Mouse (Mus musculus): Measurements from ENCODE around the gene Fam155a.
"Not testable (repeated sequence)": the region's sequence is repeated elsewhere in the genome, so short reads cannot be mapped to it uniquely, and the experiment has no call there.

The Fam155a gene

DNA sequence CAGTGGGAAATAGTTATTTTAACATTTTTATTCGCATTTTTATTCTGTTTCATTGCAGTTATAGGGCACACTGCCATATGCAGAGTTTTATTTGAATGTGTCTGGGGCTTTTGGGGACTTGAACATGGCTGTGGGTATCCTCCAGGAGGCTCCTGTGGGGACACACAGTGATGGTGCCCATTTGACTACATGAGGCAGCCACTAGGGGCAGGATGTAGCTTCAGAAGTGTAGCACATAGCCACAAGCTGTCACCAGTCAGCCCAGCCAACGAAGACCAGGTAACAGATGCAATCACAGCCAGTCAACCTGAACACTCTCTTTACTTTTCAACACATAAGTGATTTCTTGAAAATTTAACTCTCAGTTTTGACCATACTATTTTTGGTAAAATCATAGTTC is 377.7 kb downstream of the Fam155a start:
- no peak for DNase-seq

GRCm38 (mm10) chr8:9390229-9390628 is 380.7 kb downstream of the Fam155a start:
- DNase-seq: not testable (repeated sequence)

- DNase-seq: no peak
Observed at GRCm38 (mm10) chr8:9369201-9369600, 401.8 kb downstream of the Fam155a start.

DNA sequence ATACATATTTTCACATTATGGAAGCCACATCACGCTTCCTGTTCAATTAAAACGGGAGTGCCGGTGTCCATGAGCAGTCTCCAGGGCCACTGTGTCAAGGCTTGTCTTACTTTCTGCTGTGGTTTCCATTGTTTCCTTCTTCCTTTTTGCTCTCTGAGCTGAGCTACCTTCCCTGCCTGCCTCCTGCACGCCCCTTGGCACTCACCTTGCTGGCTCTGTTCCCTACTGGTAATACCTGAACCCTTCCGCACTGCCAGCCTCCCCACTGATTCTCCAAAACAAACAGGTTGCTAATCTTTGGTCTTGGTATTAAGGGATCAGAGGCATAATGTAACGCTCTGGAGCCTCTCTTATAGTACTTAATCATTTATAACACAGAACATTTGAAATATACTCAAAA is 403.2 kb downstream of the Fam155a start:
- DNase-seq: no peak

DNA sequence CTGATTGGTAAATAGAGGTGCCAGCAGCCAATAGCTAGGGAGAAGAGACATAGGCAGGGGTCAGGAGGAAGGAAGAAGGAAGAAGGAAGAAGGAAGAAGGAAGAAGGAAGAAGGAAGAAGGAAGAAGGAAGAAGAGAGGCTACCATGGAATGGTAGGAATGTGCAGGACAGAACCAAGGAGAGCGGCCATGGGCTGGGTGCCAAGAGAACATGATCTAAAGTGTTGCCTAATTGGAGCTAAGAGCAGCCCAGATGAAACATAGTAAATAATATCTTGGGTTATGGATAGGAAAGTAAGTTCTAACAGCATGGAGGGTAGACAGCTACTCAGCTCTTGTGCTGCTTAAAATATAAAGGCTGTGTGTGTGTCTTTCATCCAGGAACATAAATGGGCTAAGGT is 405.6 kb downstream of the Fam155a start:
- DNase-seq: no peak

GRCm38 (mm10) chr8:9348523-9349135 is 422.3 kb downstream of the Fam155a start:
- peak; percentile 41 for DNase-seq

DNA sequence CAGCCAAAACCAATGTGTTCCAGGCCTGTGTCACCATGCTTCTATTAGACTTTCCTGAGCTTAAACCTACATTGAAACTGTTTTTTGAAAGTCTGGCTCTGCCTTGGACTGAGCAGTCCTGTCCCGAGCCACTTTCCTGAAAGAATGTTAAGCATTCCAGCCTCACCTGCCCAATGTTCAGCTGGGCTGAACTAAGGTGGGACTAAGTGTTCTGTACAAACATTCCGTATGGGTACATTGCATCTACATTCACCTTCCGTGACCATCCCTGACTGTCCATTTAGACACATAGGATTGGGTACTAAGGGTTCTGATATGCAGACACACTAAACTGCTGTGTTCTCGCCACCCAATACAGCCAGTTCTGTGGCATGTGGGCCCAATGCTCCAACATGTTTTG is 423.8 kb downstream of the Fam155a start:
- DNase-seq: no peak

DNA sequence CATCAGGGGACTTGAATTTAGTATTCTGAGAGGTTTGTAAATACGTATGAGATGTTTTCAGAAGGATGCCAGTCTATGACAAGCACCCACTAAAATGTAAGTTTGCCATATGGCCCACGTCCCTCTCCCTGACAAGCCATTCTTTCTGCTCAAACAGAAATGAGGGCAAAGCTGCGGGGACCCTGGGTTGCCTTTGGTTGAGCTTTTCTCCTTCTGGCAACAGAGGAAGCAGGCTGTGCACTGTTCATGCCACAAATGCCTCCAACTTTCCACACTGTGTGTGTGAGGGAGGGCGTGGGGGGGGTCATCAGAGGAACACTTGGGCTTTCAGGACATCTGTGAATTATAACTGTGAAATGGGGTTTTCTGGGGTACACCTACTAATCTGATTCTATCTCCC is 426.8 kb downstream of the Fam155a start:
- no peak for DNase-seq

DNA sequence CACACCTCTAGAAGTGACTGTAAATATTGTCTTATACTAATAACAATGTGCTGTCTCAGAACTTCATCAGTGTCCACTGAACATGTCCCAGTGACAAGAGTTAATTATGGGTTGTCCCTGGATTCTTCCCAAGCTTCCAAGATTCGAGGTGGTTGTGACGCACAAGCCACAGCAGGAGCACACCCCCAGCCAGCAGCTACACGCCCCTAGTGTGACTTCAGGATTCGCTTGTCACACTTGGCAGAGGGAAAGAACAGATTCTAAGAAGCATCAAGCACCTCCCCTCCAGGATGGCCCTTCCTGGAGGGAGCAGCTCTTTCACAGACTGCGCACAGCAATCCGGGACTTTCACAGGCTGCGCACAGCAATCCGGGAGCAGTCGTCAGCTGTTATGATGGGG is 428.0 kb downstream of the Fam155a start:
- no peak for DNase-seq

DNA sequence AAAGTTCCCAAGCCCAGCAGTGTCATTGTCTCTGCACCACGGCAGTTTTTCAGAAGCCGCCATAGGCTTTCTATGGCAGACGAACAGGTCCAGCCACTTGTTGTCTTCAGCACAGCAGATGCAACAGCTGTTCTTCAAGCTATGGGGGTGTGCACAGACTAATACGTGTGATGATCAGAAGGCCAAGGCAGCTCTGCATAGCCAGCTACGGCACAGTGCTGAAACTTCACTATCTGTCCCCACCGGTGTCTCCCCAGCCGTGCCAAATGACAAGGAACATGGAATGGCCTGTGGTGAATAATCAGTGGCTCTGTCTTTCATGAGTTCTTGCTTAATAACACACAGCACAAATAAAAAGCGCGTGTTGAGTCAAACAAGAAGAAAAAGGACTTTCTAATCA is 428.4 kb downstream of the Fam155a start:
- DNase-seq: no peak

DNA sequence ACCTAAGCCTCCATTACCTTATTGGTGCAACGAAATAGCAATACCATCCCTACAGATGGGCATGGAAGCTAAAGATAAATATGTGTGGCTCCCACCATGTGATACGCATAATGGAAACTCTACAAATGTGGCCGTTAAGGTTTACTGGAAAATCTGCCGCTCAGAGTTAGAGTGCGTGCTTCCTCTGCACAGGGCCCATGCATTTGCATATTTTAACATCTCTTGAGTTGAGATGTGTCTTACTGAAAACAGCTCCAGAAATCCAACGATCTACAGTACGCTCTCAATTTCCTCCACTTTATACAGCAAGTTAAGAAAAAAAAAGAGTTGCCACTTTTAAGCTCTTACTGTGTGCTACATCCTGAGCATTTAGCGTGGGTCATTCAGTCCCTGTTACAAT is 433.1 kb downstream of the Fam155a start:
- no peak for DNase-seq

DNA sequence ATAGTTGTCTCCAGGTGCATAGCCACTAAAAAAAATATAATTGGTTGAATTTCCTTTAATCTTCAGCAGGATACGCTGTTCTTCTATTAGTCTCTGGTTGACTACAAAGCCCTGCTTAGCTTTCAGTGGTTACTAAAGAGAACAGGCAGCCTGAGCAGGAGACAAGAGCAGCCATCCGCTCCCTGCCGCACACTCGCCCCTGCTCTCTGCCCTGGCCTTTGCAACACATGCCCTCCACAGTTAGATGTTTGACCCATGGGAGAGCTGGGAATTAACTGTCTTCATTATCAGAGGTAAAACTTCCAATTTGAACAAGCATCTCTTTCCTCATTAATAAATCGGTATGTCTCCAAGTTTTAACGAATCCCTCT is 435.0 kb downstream of the Fam155a start:
- DNase-seq: no peak

DNA sequence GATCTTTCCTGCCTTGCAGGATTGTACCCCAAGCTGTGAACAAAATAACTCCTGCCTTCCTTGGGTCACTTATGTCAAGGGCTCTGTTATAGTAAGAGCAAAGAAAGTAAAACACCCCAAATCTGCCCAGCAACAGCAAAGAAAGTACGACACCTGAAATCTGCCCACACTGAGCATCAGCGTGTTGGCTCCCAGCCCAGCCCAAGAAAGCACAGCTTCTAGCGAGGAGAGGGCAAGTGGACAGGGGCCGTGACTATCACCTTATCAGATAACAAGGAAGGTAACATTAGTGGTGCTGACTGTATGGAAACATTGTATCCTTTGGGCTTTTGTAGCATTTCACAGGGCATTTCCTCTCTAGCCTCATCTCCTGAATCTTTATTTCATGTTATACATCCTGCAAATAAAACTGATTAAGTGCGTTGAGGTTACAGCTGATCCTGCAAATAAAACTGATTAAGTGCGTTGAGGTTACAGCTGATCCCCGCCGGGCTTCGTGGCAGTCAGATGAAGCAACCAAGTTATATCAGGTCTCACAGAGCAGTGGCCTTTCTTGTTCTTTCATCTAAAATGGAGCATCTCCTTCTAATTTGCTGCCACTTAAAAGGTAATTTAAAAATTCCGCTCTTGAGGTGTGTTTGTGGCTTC is 435.6 kb downstream of the Fam155a start:
- no peak for DNase-seq

DNA sequence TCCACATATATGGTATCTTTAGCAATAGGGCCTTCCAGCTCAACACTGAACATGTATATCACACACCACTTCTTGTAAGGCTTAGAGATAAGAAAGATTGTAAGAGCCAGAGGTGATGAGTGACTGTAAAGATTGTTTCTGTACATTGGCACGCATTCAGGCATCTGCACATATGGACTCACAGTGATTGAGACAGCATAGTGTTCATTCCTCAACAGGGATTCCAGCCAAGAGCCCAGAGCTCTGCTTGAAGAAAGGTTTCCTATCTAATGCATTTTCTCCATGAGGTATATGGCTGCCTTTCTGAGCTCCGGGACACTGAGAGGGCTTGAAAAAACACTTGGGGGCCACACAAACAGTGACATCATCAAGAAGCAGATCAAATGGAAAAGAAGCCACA is 438.2 kb downstream of the Fam155a start:
- no peak for DNase-seq

- no peak for DNase-seq
Observed at GRCm38 (mm10) chr8:9309456-9309855, 461.5 kb downstream of the Fam155a start.

DNA sequence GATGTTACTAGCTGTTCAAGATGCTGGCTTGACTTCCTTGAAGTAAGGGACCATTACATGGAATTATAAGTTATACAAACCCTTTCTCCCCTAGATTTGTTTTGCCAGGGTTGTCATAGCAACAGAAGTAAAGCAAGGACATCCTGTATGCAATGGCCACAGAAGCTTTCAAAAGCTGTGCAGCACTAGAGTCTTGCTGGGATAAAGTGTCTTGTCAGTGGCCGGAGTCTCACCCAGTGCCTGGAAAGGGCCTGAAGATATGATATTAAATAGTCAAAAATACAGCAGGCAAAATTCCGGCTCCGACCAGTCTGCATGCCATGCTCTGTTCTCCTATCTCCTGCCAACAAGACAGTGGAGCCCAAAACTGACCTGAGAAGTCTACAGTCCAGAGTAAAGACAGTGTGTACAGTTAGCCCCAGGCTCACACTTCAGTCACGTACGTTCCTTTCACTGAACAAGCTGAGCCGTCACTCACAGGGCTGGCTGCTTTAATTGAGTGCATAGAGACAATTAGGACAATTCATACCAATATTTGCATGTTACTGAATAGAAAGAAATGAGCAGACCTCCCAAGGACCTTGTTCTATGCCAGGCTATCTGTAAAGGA is 467.3 kb downstream of the Fam155a start:
- no peak for DNase-seq

DNA sequence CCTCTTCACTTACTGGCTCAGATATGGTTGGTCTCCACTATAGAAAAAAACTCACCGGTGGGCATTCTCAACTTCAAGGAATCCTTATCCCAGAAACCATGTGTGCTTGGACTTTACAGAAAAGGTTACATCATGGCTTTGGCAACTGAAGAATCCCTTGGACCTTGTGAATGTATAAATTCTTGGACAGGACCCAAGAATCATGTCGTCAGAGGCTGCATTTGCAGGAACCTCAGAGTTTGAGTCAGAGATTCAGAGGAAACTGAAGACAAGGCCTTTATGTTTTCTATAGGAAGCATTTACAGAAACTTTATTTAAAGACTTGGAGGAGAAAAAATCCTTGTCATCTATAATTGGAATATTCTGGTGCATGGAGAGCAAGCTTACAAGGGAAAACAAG is 475.9 kb downstream of the Fam155a start:
- DNase-seq: no peak

DNA sequence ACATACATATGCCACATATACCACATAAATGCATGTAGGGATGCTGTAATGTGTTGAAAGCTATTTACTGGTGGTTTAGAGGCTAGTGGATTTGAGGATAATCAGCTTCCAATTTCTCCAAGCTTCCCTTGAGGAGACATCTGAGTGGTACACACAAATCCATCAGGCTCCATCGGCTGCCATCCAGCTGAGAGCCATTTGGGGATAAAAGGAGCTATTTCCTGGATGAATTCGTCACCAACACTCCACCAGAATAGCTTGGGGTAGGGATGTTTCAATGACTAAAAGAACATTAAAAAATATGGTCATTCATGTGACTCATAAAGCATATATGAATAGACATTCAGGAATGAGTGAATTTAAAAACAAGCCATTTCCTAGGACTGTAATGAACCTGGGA is 478.4 kb downstream of the Fam155a start:
- no peak for DNase-seq

- DNase-seq: no peak
Observed at GRCm38 (mm10) chr8:9288015-9288729, 482.8 kb downstream of the Fam155a start.

DNA sequence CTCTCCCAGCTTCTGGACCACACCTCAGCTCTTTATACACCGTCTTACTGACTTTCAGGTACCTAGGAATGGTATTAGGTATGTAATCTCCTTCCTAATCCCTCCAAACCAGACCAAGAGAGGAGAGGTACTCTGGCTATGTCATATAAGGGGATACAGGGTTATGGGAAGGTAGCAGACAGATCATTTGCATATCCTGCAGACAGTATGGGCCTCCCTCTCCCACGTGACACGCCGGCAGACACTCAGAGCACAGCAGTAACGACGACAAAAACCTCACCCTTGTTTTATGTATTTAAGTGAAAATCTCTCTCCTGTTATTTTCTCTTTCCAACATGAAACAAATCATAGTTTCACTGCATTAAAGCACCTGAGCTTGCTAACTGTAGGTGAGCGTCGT is 496.8 kb downstream of the Fam155a start:
- DNase-seq: no peak

DNA sequence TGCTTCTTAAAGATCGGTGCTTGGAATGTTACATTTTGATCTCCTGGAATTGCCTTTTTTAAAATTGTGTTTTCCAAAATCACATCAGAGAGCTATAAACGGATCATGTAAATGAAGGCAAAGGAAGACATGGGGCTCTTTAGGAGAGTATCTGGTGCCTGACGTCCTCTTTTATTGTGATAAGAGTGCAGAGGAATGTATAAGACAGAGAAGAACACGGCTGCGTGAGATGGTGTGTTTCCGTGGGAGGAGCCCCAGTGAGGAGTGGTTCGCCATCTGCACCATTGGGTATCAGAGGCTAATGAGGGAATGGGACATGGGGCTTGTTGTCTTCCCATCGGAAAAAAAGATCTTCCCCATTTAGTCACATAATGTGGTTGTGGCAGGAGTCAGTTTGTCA is 506.6 kb downstream of the Fam155a start:
- no peak for DNase-seq

GRCm38 (mm10) chr8:9261527-9261926 is 509.4 kb downstream of the Fam155a start:
- DNase-seq: no peak

DNA sequence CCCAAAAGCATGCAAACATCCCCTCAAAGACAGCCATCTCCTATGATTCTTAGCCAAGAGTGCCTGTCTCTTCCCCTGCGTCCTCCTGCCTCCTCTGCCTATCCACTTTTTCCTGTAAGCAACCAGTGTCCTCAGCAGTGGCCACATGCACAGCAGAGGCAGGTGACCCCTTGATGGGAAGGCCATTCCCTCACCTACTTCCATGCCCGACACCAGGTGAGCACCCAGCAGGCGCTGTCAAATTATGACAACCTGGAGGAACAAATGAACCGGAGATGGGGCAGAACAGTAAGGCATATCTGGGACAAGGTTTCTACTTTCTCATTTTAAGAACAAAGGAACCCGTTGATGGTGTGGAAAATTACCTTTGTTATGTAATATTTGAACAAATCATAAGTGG is 515.6 kb downstream of the Fam155a start:
- no peak for DNase-seq

DNA sequence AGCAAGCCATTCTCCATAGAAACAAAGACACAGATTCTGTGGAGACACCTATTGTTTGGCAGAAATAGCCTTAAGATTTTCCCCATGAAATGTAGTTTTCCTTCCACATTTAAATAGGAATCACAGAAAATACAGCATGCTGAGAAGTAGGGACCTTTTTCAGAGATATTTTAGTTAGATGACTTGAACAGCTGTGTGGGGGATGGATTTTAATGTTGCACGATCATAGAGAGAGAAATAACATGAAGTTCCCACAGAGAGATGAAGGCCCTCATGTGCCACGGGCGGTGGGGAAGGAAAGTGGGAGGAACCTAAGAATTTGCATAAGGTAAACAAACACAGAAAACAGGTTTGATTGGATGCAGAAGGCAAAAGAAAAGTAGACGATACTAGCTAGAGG is 518.0 kb downstream of the Fam155a start:
- no peak for DNase-seq
